Mouse (Mus musculus): ENCODE measurements around the gene Gm20388. TPM values are rescaled to one million over a fixed set of nuclear protein-coding genes. Genes with fewer than 3 reads are reported as not detected.

The Gm20388 gene
- polyA plus RNA-seq, 1 experiment from 2014 or later, result 7.4 TPM

GRCm38 (mm10) chr8:122224650-122225022, 2314.0 kb downstream of the Gm20388 start:
- Histone ChIP-seq H3K4me2 (no peak overlapping the region), H3K9me3 (replicated peaks) (no peaks in the 10 kb centered on the region), H3K4me3 (replicated peaks) (no peak overlapping the region), H3K27ac (no peak overlapping the region), H3K9ac (no peak overlapping the region), H3K36me3 (no peaks in the 10 kb centered on the region), H3K27me3 (peaks cover 29% of the 10 kb centered on the region), H3K4me1 (peaks cover 13% of the 10 kb centered on the region)
- ATAC-seq (replicated peaks; ENCODE audit: low FRiP score), result 0 out of 2 replicates have a peak, but pooled peaks have one; percentile 15
- WGBS, result 53% methylated on average over 6 of the region's 6 CpGs

GRCm38 (mm10) chr8:122225446-122225845, 2314.8 kb downstream of the Gm20388 start:
- 40% methylated on average over 10 of the region's 10 CpGs for WGBS
- peak; percentile 35; the same call in 1 of the 2 replicates for ATAC-seq (replicated peaks; ENCODE audit: low FRiP score)
- peaks cover 21% of the 10 kb centered on the region for H3K4me1 ChIP-seq

GRCm38 (mm10) chr8:122227345-122227744, 2316.7 kb downstream of the Gm20388 start:
- H3K4me2 ChIP-seq, result no peak overlapping the region
- 64% methylated on average over 6 of the region's 6 CpGs for WGBS
- no peak overlapping the region for H3K9ac ChIP-seq
- H3K27me3 ChIP-seq, result peaks cover 53% of the 10 kb centered on the region
- H3K36me3 ChIP-seq, result no peaks in the 10 kb centered on the region
- no peak for ATAC-seq (replicated peaks; ENCODE audit: low FRiP score)
- no peak overlapping the region for H3K4me3 ChIP-seq (replicated peaks)
- no peak overlapping the region for H3K27ac ChIP-seq
- no peaks in the 10 kb centered on the region for H3K9me3 ChIP-seq (replicated peaks)
- H3K4me1 ChIP-seq, result peaks cover 31% of the 10 kb centered on the region

More at GRCm38 (mm10) chr8:122225446-122225845, 2314.8 kb downstream of the Gm20388 start:
- Histone ChIP-seq H3K27ac (no peak overlapping the region), H3K9me3 (replicated peaks) (no peaks in the 10 kb centered on the region), H3K36me3 (no peaks in the 10 kb centered on the region), H3K27me3 (peaks cover 38% of the 10 kb centered on the region), H3K4me2 (no peak overlapping the region), H3K9ac (no peak overlapping the region), H3K4me3 (replicated peaks) (no peak overlapping the region)

- no peak overlapping the region for H3K9ac ChIP-seq
- H3K27me3 ChIP-seq, result peaks cover 60% of the 10 kb centered on the region
- no peak for ATAC-seq (replicated peaks; ENCODE audit: low FRiP score)
- H3K4me1 ChIP-seq, result peaks cover 32% of the 10 kb centered on the region
- H3K4me3 ChIP-seq (replicated peaks), result no peak overlapping the region
- WGBS, result 68% methylated on average over 11 of the region's 11 CpGs
- no peaks in the 10 kb centered on the region for H3K36me3 ChIP-seq
- no peak overlapping the region; the same call in 1 of the 2 replicates for H3K4me2 ChIP-seq
- H3K27ac ChIP-seq, result no peak overlapping the region
- no peaks in the 10 kb centered on the region for H3K9me3 ChIP-seq (replicated peaks)
Observed at GRCm38 (mm10) chr8:122228792-122229575, 2318.3 kb downstream of the Gm20388 start.

- H3K9me3 ChIP-seq (replicated peaks), result no peaks in the 10 kb centered on the region
- peak overlapping the region; percentile 63 for H3K9ac ChIP-seq
- H3K4me1 ChIP-seq, result peaks cover 35% of the 10 kb centered on the region
- no peak overlapping the region for H3K27ac ChIP-seq
- H3K27me3 ChIP-seq, result peaks cover 60% of the 10 kb centered on the region
- peak overlapping the region; percentile 59 for H3K4me3 ChIP-seq (replicated peaks)
- 1% methylated on average over 89 of the region's 98 CpGs for WGBS
- no peaks in the 10 kb centered on the region for H3K36me3 ChIP-seq
- peak overlapping the region; percentile 98 for H3K4me2 ChIP-seq
- ATAC-seq (replicated peaks; ENCODE audit: low FRiP score), result peak; percentile 16; the same call in 1 of the 2 replicates
Observed at GRCm38 (mm10) chr8:122229819-122230711, 2319.4 kb downstream of the Gm20388 start.

- Histone ChIP-seq H3K27ac (no peak overlapping the region), H3K36me3 (no peaks in the 10 kb centered on the region), H3K4me2 (peak overlapping the region; percentile 98), H3K4me1 (peaks cover 28% of the 10 kb centered on the region), H3K9me3 (replicated peaks) (no peaks in the 10 kb centered on the region), H3K4me3 (replicated peaks) (peak overlapping the region; percentile 59), H3K27me3 (peaks cover 58% of the 10 kb centered on the region), H3K9ac (peak overlapping the region; percentile 63)
- WGBS, result 4% methylated on average over 32 of the region's 32 CpGs
- ATAC-seq (replicated peaks; ENCODE audit: low FRiP score), result peak; percentile 62
Observed at GRCm38 (mm10) chr8:122230712-122231337, 2320.2 kb downstream of the Gm20388 start.

- Histone ChIP-seq H3K27me3 (peaks cover 36% of the 10 kb centered on the region), H3K9me3 (replicated peaks) (no peaks in the 10 kb centered on the region), H3K4me1 (peaks cover 30% of the 10 kb centered on the region), H3K9ac (no peak overlapping the region), H3K4me3 (replicated peaks) (no peak overlapping the region), H3K27ac (no peak overlapping the region), H3K36me3 (no peaks in the 10 kb centered on the region), H3K4me2 (no peak overlapping the region)
- 32% methylated on average over 11 of the region's 11 CpGs for WGBS
- no peak for ATAC-seq (replicated peaks; ENCODE audit: low FRiP score)
Observed at GRCm38 (mm10) chr8:122234055-122234454, 2323.4 kb downstream of the Gm20388 start.

- no peaks in the 10 kb centered on the region for H3K36me3 ChIP-seq
- H3K27ac ChIP-seq, result no peak overlapping the region
- no peak overlapping the region for H3K4me2 ChIP-seq
- ATAC-seq (replicated peaks; ENCODE audit: low FRiP score), result no peak
- H3K9ac ChIP-seq, result no peak overlapping the region
- H3K9me3 ChIP-seq (replicated peaks), result no peaks in the 10 kb centered on the region
- H3K27me3 ChIP-seq, result peaks cover 12% of the 10 kb centered on the region
- no peak overlapping the region for H3K4me3 ChIP-seq (replicated peaks)
- WGBS, result 94% methylated on average over 3 of the region's 3 CpGs
- peaks cover 10% of the 10 kb centered on the region; the same call in 1 of the 2 replicates for H3K4me1 ChIP-seq
Observed at GRCm38 (mm10) chr8:122236521-122236920, 2325.9 kb downstream of the Gm20388 start.

GRCm38 (mm10) chr8:122238225-122238624, 2327.6 kb downstream of the Gm20388 start:
- peaks cover 4% of the 10 kb centered on the region for H3K27me3 ChIP-seq
- no peak for ATAC-seq (replicated peaks; ENCODE audit: low FRiP score)
- WGBS, result 67% methylated on average over 11 of the region's 11 CpGs
- no peak overlapping the region for H3K4me2 ChIP-seq
- H3K27ac ChIP-seq, result no peak overlapping the region
- H3K36me3 ChIP-seq, result no peaks in the 10 kb centered on the region
- H3K9me3 ChIP-seq (replicated peaks), result no peaks in the 10 kb centered on the region
- no peak overlapping the region for H3K9ac ChIP-seq
- H3K4me3 ChIP-seq (replicated peaks), result no peak overlapping the region
- peaks cover 10% of the 10 kb centered on the region; the same call in 1 of the 2 replicates for H3K4me1 ChIP-seq

GRCm38 (mm10) chr8:122238731-122239130, 2328.1 kb downstream of the Gm20388 start:
- Histone ChIP-seq H3K4me3 (replicated peaks) (no peak overlapping the region), H3K27ac (no peak overlapping the region), H3K9ac (no peak overlapping the region), H3K36me3 (no peaks in the 10 kb centered on the region), H3K27me3 (no peaks in the 10 kb centered on the region), H3K4me2 (no peak overlapping the region), H3K9me3 (replicated peaks) (no peaks in the 10 kb centered on the region), H3K4me1 (peaks cover 10% of the 10 kb centered on the region; the same call in 1 of the 2 replicates)
- WGBS, result 67% methylated on average over 8 of the region's 8 CpGs
- no peak for ATAC-seq (replicated peaks; ENCODE audit: low FRiP score)

GRCm38 (mm10) chr8:122240241-122241026, 2329.8 kb downstream of the Gm20388 start:
- Histone ChIP-seq H3K36me3 (no peaks in the 10 kb centered on the region), H3K27me3 (no peaks in the 10 kb centered on the region), H3K4me2 (no peak overlapping the region), H3K4me1 (peaks cover 4% of the 10 kb centered on the region; the same call in 1 of the 2 replicates), H3K27ac (no peak overlapping the region), H3K9me3 (replicated peaks) (no peaks in the 10 kb centered on the region), H3K9ac (no peak overlapping the region), H3K4me3 (replicated peaks) (no peak overlapping the region)
- no peak for ATAC-seq (replicated peaks; ENCODE audit: low FRiP score)
- 80% methylated on average over 16 of the region's 16 CpGs for WGBS
